Mouse (Mus musculus) gastrocnemius, postnatal 10 days (tissue): ENCODE data around the gene Fkbp15. TPM values are rescaled to one million over a fixed set of nuclear protein-coding genes. Genes with fewer than 3 reads are reported as not detected.

Experiments used
- DNase-seq: peaks from one replicate; pipeline ENCODE4 v3.0.0; 2021; ENCODE audit warnings: mixed read lengths
- long read RNA-seq, 2 experiments: library from polyadenylated mRNA; stranded (forward); transcript quantifications; one replicate each; pipeline ENCODE4 v2.0.0; 2021
- total RNA-seq, 2 experiments: library from RNA; stranded (reverse); gene quantifications; 2 replicates each; pipeline ENCODE4 v1.2.3; 2021

Fkbp15 gene
- 10 to 100 TPM; 18.0 to 22.0 TPM for total RNA-seq
- long read RNA-seq, experiment 1, full-length matches to known transcripts, result 13 of 27 reads
- long read RNA-seq, experiment 1, partial matches to known transcripts, result 7 of 27 reads
- long read RNA-seq, experiment 1, other reads (novel, unspliced or antisense), result 7 of 27 reads
- long read RNA-seq, experiment 2, full-length matches to known transcripts, result 10 of 21 reads
- long read RNA-seq, experiment 2, partial matches to known transcripts, result 6 of 21 reads
- long read RNA-seq, experiment 2, other reads (novel, unspliced or antisense), result 5 of 21 reads

- DNase-seq, result peak; percentile 93
These were observed at the start of gene Fkbp15, which contains the start of gene Slc31a1 for GRCm38 (mm10) chr4:62360088-62360804. Gene Fkbp15 (minus strand): TSS chr4:62360548. Gene Slc31a1 (plus strand): TSS chr4:62360727.

DNA sequence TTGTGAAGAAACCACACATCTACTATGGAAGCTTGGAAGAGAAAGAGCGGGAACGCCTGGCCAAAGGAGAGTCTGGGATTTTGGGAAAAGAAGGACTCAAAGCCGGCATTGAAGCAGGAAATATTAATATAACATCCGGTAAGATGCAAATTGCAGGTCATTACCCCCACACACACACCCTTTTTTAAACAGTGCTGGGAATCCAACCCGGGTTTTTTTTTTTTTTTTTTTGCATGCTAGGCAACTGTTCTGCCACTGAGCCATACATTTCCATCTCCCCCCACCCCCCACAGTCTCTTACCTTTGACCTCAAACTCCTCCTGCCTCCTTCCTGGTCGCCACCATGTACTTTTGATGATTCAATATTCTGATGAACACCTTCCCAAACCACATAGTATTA is 49.3 kb upstream of the Fkbp15 start:
- no peak for DNase-seq

DNA sequence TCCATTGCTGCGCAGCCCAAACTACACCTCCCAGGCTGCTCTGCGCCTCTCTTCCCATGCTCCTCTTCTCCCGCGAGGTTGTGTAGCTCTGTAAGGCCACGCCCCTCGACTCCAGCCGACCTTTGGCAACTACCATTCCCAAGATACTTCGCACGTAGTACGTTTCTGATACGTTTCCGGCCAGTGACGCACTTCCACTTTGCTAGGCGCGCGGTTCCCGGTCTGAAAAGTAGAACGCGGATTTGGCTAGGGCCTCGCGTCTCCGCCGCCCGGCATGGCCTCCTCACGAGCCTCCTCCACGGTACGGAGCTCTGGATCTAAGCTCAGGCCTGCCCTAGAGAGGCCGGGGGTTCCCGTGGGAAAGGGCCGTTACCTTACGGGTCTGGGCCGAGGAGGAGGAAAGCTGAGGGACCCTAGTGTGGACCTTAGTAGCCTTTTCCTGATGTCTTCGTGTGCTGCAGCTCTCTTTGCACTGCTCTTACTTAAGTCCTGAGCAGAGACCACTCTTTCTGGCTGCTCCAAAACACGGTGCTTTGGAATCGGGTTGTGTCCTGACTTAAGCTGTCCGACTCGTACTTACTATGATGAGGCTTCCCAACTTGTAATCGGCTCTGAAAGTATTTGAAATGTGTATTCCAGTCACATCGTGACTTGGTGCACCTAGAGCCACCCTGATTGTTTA is 48.4 kb upstream of the Fkbp15 start, which contains the start of the genes Cdc26 and Prpf4:
Gene Cdc26, minus strand, starts transcription at position 42 of the 682 bp plus-strand sequence.
Gene Prpf4, plus strand, starts transcription at position 197 of the 682 bp plus-strand sequence.
- peak; percentile 93 for DNase-seq

GRCm38 (mm10) chr4:62407730-62408582 is 47.6 kb upstream of the Fkbp15 start:
- peak; percentile 45 for DNase-seq

GRCm38 (mm10) chr4:62406133-62406532 is 45.8 kb upstream of the Fkbp15 start:
- DNase-seq, result no peak

- DNase-seq, result no peak
These were observed 38.6 kb upstream of the Fkbp15 start for GRCm38 (mm10) chr4:62398956-62399355.

- DNase-seq, result no peak
These were observed 37.4 kb upstream of the Fkbp15 start for GRCm38 (mm10) chr4:62397616-62398365.

DNA sequence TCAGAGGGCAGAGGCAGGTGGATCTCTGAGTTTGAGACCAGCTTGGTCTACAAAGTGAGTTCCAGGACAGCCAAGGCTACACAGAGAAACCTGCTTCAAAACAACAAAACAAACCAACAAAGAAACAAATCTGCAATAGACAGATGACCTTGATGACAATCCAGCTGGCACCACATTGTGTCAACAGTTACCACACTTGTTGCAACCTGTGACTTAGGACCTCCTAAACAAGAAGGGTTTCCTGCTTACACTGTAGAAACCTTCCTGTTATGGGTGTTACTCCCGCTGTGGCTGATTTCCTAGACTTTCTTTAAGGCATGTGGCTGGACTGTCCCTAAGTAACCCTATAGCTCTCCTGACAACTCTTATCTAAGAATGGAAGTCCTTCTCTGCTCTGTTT is 35.5 kb upstream of the Fkbp15 start:
- no peak for DNase-seq

- no peak for DNase-seq
These were observed 33.1 kb upstream of the Fkbp15 start for GRCm38 (mm10) chr4:62393459-62393858.

DNA sequence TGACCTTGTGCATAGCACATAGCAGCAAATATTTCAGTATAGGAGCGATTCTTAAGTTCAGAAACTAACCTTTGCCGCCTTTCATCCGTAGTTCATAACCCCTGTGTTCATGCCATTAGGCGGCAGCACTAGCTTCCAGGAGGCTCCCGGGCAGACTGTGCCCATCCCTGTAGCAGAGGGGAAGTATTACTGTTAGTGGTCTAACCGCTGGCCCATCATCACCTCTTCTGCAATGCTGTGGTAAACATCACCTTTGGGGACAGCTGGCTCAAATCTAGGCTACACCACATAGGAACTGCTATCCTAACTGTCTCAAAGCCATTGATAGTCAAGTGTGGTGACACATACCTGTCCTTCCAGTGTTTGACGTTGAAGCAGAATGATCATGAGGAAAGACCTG is 31.5 kb upstream of the Fkbp15 start:
- no peak for DNase-seq

DNA sequence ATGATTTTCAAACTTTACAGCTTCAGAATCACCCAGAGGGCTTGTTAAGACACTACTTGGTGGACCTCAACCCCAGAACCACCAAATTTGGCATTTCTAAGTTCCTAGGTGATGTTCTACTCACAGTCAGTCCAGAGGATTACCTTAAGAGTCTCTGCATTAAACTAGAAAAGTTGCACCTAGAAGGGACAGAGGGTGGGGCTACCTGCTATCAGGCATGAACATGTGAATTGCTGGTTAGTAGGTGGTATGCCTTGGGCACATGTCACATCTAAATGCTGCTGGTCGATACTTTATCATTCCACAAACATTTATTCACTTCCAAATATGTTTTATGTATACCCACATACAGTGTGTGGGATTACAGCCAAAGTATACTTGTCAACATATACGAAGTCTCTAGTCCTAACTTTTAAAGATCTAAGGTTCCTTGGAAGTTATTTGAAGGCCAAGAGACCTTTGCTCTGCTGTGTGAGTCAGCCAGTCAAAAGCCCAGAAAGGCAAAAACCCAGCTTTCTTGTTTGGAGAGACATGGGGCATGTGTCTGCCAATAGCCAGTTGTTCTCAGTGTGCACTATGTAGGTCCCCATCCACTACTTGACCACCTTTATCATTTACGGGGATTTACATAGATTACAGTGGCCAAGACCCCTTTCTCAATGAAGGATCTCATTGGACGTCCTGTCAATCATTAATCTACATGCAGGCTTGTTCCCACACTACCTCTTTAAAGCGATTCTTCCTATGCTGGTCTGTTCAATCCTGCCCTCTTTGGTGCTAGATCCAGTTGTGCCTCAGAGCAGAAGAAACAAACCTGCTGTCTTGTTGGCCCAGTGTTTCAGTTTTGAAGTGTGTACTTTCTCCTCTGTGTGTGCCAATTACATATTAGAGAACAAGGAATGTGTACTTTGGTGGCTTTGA is 29.5 kb upstream of the Fkbp15 start:
- DNase-seq, result no peak

DNA sequence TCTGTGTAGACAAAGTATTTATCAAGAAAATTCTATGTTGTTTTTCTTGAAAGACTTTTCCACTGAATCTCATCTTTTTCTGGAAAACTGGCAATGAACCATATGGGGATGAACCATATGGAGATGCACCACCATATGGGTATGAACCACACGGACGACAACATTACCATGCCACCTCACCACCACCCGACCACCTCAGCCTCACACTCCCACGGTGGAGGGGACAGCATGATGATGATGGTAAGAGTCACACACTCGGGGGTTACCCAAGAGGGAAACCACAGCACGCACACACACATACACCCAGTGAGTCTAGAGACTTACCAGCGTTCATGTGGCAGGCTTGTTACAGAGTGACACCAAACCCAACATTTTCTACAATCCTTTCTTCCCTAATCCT is 25.1 kb upstream of the Fkbp15 start:
- no peak for DNase-seq

DNA sequence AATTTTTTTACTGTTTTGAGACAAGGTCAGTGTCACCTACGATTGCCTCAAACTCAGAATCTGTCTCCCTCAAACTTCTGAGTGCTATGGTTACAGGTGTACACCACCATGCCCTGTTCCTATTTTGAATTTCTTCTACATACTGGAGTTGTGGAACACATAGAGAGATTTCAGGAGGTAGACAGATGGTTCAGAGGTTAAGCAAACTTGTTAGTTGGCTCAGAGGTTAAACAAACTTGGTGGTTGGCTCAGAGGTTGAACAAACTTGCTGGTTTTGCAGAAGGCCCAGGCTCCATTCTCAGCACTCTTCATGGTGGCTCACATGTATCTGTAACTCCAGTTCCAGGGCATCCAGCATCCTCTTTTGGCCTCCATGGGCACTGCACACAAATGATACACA is 23.8 kb upstream of the Fkbp15 start:
- DNase-seq, result no peak

DNA sequence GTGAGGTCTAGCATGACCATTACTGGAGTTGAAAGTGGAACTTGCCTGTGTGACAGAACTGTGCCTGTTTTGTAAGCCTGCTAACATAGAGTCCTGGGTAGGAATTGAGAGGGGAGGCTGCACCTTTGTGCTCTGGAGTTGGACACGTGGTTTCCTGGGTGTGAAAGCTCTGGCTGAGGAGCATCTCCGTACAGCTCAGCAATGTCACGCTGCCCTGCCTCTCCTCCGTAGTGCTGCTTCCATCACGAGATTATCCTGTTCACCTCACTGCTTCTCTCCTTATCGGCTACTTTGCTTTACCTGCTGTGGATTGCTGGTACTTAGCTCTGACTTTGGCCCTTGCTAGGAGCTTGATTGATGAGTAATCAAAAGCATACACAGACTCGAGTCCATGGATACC is 23.4 kb upstream of the Fkbp15 start:
- no peak for DNase-seq

DNA sequence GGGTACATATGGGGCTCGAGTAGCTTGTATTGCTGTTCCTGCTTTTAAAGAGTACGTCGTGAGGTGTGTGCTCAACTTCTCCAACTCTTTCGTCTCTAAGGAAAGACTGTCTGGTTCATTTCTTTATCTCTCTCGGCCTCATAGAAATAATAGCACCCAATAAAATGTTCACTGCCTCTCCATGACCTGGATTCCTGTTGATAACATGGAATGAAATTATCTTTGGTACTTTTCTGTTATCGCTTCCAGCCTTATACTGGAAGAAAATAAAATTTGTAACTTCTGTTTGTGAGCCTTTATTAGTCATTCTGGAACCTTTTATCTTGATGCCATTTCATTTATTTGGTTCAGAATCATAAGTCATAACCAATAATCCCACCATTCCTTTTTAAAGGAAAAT is 22.9 kb upstream of the Fkbp15 start:
- no peak for DNase-seq

GRCm38 (mm10) chr4:62379724-62380381 is 19.5 kb upstream of the Fkbp15 start:
- no peak for DNase-seq

- DNase-seq, result no peak
These were observed 15.8 kb upstream of the Fkbp15 start for GRCm38 (mm10) chr4:62376123-62376522.

GRCm38 (mm10) chr4:62374342-62374741 is 14.0 kb upstream of the Fkbp15 start:
- DNase-seq, result no peak

GRCm38 (mm10) chr4:62373668-62374067 is 13.3 kb upstream of the Fkbp15 start:
- DNase-seq, result no peak
